Mouse (Mus musculus) kidney, embryonic 14.5 days (tissue): ENCODE measurements at regions not wholly inside any gene's neighbourhood (a gene's known extent, or its start where the extent isn't known, plus 50 kb on each side); places are given as distances from the start of the nearest gene placed in this dataset.

ENCODE experiments used
- ATAC-seq: fragments of 200-750 bp; cut with Nextera tagmentation; 2 replicates; pipeline ENCODE4 v1.8.0; 2017; ENCODE audit warnings: moderate number of reproducible peaks, mild to moderate bottlenecking, moderate TSS enrichment, moderate library complexity; ENCODE audit not compliant: low FRiP score, low TSS enrichment
- H3K27ac ChIP-seq: fragments of 300-500 bp; sonication (generic); 2 replicates; pipeline ENCODE4 v1.5.1; 2014; ENCODE audit warnings: low read depth, mild to moderate bottlenecking, low read length, moderate library complexity, mixed read lengths
- H3K27me3 ChIP-seq: fragments of 300-500 bp; sonication (generic); 2 replicates; pipeline ENCODE4 v1.6.1; 2014; ENCODE audit warnings: mild to moderate bottlenecking, low read length; ENCODE audit not compliant: control insufficient read depth, insufficient read depth
- H3K36me3 ChIP-seq: fragments of 300-500 bp; sonication (generic); 2 replicates; pipeline ENCODE4 v1.6.1; 2014; ENCODE audit warnings: low read length, mixed read lengths; ENCODE audit not compliant: control insufficient read depth, insufficient read depth
- H3K4me1 ChIP-seq: fragments of 300-500 bp; sonication (generic); 2 replicates; pipeline ENCODE4 v1.6.1; 2014; ENCODE audit warnings: low read length, mixed read lengths; ENCODE audit not compliant: control insufficient read depth, insufficient read depth
- H3K4me2 ChIP-seq: fragments of 300-500 bp; sonication (generic); replicated peaks from 2 replicates; pipeline ENCODE4 v1.6.1; 2014; ENCODE audit warnings: low read depth, mild to moderate bottlenecking, low read length
- H3K4me3 ChIP-seq: fragments of 300-500 bp; sonication (generic); 2 replicates; pipeline ENCODE4 v1.5.1; 2014; ENCODE audit warnings: mild to moderate bottlenecking, low read length
- H3K9ac ChIP-seq: fragments of 300-500 bp; sonication (generic); 2 replicates; pipeline ENCODE4 v1.6.1; 2014; ENCODE audit warnings: low read depth, mild to moderate bottlenecking, low read length, moderate library complexity
- H3K9me3 ChIP-seq: fragments of 300-500 bp; sonication (generic); 2 replicates; pipeline ENCODE4 v1.6.1; 2016; ENCODE audit warnings: low read length; ENCODE audit not compliant: control insufficient read depth
- WGBS: fragments of 180-500 bp; shearing (Covaris S2); extraction: QIAGEN DNeasy Blood & Tissue Kit; methylation state at CpG from one replicate; pipeline ENCODE4 v1.1.7; 2014; 5-methylcytosine and 5-hydroxymethylcytosine counted together

DNA sequence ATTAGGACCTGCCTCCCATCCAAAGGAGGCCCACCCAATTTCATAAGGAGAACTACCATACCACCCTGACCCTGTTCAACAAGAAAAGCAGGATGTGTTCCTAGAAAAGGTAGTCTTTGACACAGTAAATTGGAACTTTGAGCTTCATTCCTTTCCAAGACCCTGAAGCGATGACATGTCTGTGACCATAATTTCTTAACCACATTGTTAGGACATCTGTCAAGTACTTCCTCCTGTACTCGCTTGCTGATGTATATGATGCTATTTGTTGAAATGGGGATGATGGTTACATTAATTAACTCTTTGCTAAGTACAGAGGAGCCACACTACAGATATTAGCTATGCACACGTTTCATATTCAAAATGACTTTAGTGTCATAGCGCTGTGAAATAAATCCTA lies 73.1 kb upstream of the Nr4a3 start:
- no peak for ATAC-seq
- WGBS = 86% methylated on average over 4 of the region's 4 CpGs
- Histone ChIP-seq H3K27ac (no peak overlapping the region), H3K4me1 (no peaks in the 10 kb centered on the region), H3K9me3 (no peaks in the 10 kb centered on the region), H3K9ac (no peak overlapping the region), H3K27me3 (no peaks in the 10 kb centered on the region), H3K36me3 (no peaks in the 10 kb centered on the region), H3K4me3 (no peak overlapping the region), H3K4me2 (no peak overlapping the region)

- no peak overlapping the region for H3K4me3 ChIP-seq
- no peak overlapping the region for H3K9ac ChIP-seq
- no peaks in the 10 kb centered on the region for H3K36me3 ChIP-seq
- H3K4me2 ChIP-seq = no peak overlapping the region
- H3K27ac ChIP-seq = no peak overlapping the region
- 69% methylated on average over 13 of the region's 13 CpGs for WGBS
- 0 out of 2 replicates have a peak, but pooled peaks cover 2% of the 10 kb centered on the region for H3K9me3 ChIP-seq
- H3K4me1 ChIP-seq = no peaks in the 10 kb centered on the region
- no peaks in the 10 kb centered on the region for H3K27me3 ChIP-seq
- ATAC-seq = no peak
Observed at GRCm38 (mm10) chr4:47979579-47980313, 65.2 kb upstream of the Nr4a3 start.
